Mouse (Mus musculus) CD4-positive, CD25-positive, alpha-beta regulatory T cell, adult 2 months (primary cell): ENCODE data around the gene Tmem170b.
A peak's percentile ranks its signal among the peaks of the same experiment; 100 is the strongest.

Experiments
- DNase-seq: peaks from one replicate; pipeline ENCODE4 v3.0.0-alpha.2; 2012; ENCODE audit warnings: low read depth, low spot score

The Tmem170b gene

GRCm38 (mm10) chr13:41605099-41606010, at the start of gene Tmem170b:
Gene Tmem170b, plus strand, starts transcription at chr13:41605907.
- DNase-seq, result peak; percentile 98

GRCm38 (mm10) chr13:41561024-41561423, 44.7 kb upstream of the Tmem170b start:
- DNase-seq, result no peak

- no peak for DNase-seq
Observed at GRCm38 (mm10) chr13:41568421-41568820, 37.3 kb upstream of the Tmem170b start.

- no peak for DNase-seq
Observed at GRCm38 (mm10) chr13:41568926-41569325, 36.8 kb upstream of the Tmem170b start.

GRCm38 (mm10) chr13:41569776-41570175, 35.9 kb upstream of the Tmem170b start:
- no peak for DNase-seq

- peak; percentile 93 for DNase-seq
Observed at GRCm38 (mm10) chr13:41571368-41572350, 34.0 kb upstream of the Tmem170b start.

GRCm38 (mm10) chr13:41572351-41572735, 33.4 kb upstream of the Tmem170b start:
- no peak for DNase-seq

GRCm38 (mm10) chr13:41573126-41573846, 32.4 kb upstream of the Tmem170b start:
- peak; percentile 27 for DNase-seq

- DNase-seq, result no peak
Observed at GRCm38 (mm10) chr13:41581058-41581457, 24.6 kb upstream of the Tmem170b start.

GRCm38 (mm10) chr13:41583666-41584357, 21.9 kb upstream of the Tmem170b start:
- peak; percentile 74 for DNase-seq

- peak; percentile 39 for DNase-seq
Observed at GRCm38 (mm10) chr13:41584358-41584680, 21.4 kb upstream of the Tmem170b start.

- no peak for DNase-seq
Observed at GRCm38 (mm10) chr13:41584896-41585295, 20.8 kb upstream of the Tmem170b start.

GRCm38 (mm10) chr13:41596678-41597077, 9.0 kb upstream of the Tmem170b start:
- DNase-seq, result no peak

- DNase-seq, result no peak
Observed at GRCm38 (mm10) chr13:41599977-41600376, 5.7 kb upstream of the Tmem170b start.

GRCm38 (mm10) chr13:41601056-41601455, 4.7 kb upstream of the Tmem170b start:
- DNase-seq, result no peak

- no peak for DNase-seq
Observed at GRCm38 (mm10) chr13:41603921-41604466, 1.7 kb upstream of the Tmem170b start.

- DNase-seq, result peak; percentile 73
Observed at GRCm38 (mm10) chr13:41606081-41607000, 634 bp downstream of the Tmem170b start.

- no peak for DNase-seq
Observed at GRCm38 (mm10) chr13:41607589-41607988, 1.9 kb downstream of the Tmem170b start.

GRCm38 (mm10) chr13:41608559-41608958, 2.9 kb downstream of the Tmem170b start:
- no peak for DNase-seq

GRCm38 (mm10) chr13:41611046-41611445, 5.3 kb downstream of the Tmem170b start:
- no peak for DNase-seq
